Mouse (Mus musculus): ENCODE measurements around the gene Rnf213.
"Not testable (repeated sequence)": the region's sequence is repeated elsewhere in the genome, so short reads cannot be mapped to it uniquely, and the experiment has no call there.

The Rnf213 gene

GRCm38 (mm10) chr11:119392800-119393482, at the start of gene Rnf213:
TSS of gene Rnf213 (plus strand) at chr11:119393100.
- in situ Hi-C loops (cut with MboI; ENCODE audit: unreplicated experiment in 2 of 2), result no loop called here

DNA sequence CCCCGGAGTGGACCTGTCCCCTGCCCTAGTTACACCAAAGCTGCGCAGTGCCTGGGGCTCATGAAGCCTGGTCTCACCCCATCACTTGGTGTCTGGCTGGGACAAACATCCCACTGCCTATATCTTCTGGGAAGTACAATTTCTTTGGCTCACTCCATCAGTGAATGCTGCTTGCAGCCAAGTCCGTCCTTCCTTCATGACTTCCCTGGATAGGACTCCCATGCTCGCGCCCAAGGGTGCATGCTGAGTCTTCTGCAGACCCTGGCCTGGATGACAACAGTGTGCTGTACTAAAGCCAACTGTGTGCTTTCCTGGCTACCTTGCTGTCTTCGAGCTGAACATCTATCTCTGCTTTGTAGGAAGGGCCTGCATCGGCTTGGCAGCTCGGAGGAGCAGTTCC, 48.7 kb upstream of the Rnf213 start:
- in situ Hi-C loops (cut with MboI; ENCODE audit: unreplicated experiment in 2 of 2), result loop anchor here (5.0 to 10.0 kb wide), 4 partner anchors 58 to 561 kb away; partner anchors contain the start of gene Endov (in 1 of the 2)

GRCm38 (mm10) chr11:119344865-119345264, 48.0 kb upstream of the Rnf213 start:
- in situ Hi-C loops (cut with MboI; ENCODE audit: unreplicated experiment in 2 of 2), result loop anchor here (5.0 to 10.0 kb wide), 4 partner anchors 57 to 560 kb away; partner anchors contain the start of gene Endov (in 1 of the 2)

- in situ Hi-C loops (cut with MboI; ENCODE audit: unreplicated experiment in 2 of 2), result loop anchor here in 1 of 2 experiments (10.0 kb wide), 1 partner anchor 558 kb away; no protein-coding TSS in a partner anchor
Observed at GRCm38 (mm10) chr11:119347125-119347524, 45.8 kb upstream of the Rnf213 start.

DNA sequence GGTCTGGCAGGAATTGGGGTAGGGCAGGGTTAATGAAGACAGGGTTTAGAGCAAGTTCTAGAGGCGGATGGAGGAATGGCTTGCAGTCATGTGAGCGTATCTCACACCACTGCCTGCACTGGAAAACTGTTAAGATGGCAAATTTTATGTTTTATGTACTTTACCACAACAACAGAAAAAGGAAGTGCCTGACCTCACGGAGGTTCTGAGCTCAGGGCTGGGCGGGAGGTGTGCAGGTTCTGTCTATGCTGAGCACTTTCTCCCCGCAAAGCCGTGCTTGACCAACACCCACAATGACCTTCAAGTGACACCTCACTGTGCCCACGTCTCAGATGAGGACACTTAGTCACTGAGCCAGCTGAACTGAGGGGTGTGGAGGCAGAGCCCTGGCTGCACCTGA, 40.8 kb upstream of the Rnf213 start:
- in situ Hi-C loops (cut with MboI; ENCODE audit: unreplicated experiment in 2 of 2), result no loop called here

GRCm38 (mm10) chr11:119353946-119354345, 39.0 kb upstream of the Rnf213 start:
- in situ Hi-C loops (cut with MboI; ENCODE audit: unreplicated experiment in 2 of 2), result no loop called here

DNA sequence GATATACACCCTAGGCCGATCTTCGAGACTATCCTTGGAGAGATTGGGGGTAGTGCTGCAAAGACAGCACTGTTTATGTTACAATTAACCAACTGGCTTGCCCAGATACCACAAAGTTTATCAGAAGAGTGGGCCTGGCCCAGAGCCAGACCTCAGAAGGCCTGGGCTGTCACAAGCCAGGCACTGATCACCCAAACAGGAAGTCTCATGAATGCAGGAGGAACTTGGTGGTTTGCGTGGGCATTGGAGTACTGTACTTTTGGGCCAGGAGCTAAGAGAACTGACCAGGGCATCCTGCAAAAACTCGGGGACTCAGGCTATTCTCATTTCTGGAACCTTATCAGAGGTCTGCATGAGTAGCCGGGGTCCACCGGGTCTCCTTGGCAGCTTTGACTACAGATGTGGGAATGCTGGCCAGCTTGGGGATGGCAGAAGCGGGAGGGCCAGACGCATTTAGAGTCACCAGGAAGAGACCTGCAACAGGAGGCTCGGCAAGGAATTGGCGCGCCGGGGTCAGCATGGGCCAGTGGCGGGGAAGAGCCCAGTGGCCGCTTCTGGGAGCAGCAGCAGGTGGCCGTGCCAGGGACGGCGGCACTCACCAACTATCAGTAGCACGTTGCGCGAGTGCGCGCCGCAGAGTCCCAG, 38.0 kb upstream of the Rnf213 start:
- in situ Hi-C loops (cut with MboI; ENCODE audit: unreplicated experiment in 2 of 2), result no loop called here

- in situ Hi-C loops (cut with MboI; ENCODE audit: unreplicated experiment in 2 of 2), result no loop called here
Observed at GRCm38 (mm10) chr11:119355443-119356385, 37.2 kb upstream of the Rnf213 start, which contains the start of the genes Sgsh and Slc26a11. TSS of gene Sgsh (minus strand) at chr11:119355536. TSS of gene Slc26a11 (plus strand) at chr11:119355557.

GRCm38 (mm10) chr11:119359089-119359488, 33.8 kb upstream of the Rnf213 start:
- in situ Hi-C loops (cut with MboI; ENCODE audit: unreplicated experiment in 2 of 2), result no loop called here

- in situ Hi-C loops (cut with MboI; ENCODE audit: unreplicated experiment in 2 of 2), result no loop called here
Observed at GRCm38 (mm10) chr11:119362769-119363533, 29.9 kb upstream of the Rnf213 start.

DNA sequence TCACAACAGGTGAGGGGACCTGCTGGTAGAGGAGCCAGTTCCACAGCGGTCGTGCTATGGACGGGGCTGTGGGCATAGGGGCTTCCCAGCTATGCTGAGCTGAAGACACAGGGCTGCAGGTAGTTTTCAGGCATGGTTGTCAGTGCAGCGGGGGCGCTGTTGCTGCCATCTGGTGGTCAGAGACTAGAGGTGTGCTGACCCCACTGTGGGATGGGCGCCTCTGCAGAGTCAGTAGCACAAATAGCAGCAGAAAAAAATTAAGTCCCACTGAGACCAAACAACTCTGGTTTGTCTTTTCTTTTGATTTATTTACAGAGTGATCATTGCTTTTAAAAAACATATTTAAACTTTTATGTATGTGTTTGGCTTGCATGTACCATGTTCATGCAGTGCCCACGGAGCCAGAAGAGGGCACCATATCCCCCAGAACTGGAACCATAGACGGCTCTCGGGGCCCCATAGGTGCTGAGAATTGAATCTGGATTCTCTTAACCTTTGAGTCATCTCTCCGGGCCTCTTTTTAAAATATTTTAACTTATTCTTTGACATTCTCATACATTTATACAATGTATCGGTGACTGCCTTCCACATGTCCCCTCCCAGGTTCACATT, 29.3 kb upstream of the Rnf213 start:
- in situ Hi-C loops (cut with MboI; ENCODE audit: unreplicated experiment in 2 of 2), result no loop called here

DNA sequence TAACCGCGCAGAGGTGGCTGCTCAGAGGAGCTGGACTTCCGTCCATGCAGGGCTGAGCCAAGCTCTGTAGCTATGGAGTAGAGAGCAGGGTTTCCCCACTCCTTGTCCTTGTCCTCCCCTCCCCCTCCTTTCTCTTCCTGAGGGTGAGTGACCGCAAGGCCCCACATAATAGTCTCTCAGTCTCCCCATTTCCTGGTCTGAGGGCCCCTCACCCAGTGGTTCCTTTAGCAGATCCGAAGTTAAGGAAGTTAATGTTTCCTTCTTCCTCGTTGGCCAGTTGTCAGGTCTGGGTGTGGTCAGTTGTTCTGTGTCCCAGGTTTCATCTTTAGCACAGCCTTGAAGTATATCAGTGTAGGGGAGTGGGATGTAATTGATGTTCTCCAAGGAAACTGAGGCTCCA, 17.5 kb upstream of the Rnf213 start:
- in situ Hi-C loops (cut with MboI; ENCODE audit: unreplicated experiment in 2 of 2), result no loop called here

GRCm38 (mm10) chr11:119377326-119377725, 15.6 kb upstream of the Rnf213 start:
- in situ Hi-C loops (cut with MboI; ENCODE audit: unreplicated experiment in 2 of 2), result no loop called here

- in situ Hi-C loops (cut with MboI; ENCODE audit: unreplicated experiment in 2 of 2), result no loop called here
Observed at GRCm38 (mm10) chr11:119378551-119378950, 14.3 kb upstream of the Rnf213 start.

DNA sequence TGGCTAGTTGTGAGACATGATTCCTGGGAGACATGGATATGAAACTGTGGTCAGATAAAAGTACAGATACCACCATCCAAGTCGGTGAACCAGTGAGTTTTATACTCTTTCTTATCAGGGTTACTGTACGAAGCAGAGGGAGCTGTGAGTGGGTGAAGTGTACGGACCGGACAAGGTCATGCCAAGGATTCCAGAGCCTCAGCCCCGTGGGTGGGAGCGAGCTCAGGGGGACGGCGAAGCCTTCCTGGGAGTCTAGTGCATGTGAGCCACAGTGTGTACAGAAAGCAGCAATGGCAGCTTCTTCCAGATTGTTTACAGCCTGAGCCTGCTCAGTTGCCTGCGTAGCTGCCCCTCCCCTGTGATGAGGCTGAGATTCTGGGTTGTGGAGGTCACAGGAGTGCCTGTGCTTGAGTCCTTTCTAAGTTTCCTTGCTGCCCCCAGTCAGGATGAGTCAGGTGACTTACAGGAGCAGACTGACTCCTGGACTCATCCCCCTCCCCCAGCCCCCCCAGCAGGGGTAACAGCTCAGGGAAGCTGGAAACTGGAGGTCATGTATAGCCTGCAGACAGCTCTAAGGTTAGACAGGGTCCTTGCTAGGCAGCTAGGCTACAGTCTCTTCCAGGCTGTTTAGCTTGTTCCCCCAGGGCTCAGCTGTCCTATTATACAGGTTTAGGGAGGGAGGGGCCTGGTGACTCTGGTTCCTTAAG, 11.1 kb upstream of the Rnf213 start:
- in situ Hi-C loops (cut with MboI; ENCODE audit: unreplicated experiment in 2 of 2), result no loop called here

DNA sequence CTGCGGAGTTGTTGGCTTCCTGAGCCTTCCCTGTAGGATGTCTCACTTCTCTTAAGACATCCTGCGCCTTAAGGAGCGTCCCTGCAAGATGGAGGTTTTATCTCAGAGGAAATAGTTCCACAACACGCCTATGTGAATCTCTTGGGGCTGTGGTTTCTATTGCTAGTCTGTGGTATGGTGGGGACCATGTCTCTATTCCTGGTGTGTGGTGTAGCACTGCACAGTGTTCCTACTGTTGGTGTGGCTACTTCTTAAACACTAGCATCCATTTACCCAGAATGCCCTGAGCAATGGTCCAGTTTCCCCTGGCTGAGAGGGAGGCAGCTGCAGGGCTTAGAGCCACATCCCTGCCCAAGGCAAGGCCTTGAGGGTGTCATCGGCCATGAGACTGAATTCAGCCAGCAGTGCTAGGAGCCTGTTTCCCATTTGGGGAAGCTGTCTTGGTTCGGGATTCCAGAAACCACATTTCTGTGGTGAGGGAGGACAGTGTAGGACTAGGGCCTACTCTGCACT, 10.5 kb upstream of the Rnf213 start:
- in situ Hi-C loops (cut with MboI; ENCODE audit: unreplicated experiment in 2 of 2), result no loop called here

DNA sequence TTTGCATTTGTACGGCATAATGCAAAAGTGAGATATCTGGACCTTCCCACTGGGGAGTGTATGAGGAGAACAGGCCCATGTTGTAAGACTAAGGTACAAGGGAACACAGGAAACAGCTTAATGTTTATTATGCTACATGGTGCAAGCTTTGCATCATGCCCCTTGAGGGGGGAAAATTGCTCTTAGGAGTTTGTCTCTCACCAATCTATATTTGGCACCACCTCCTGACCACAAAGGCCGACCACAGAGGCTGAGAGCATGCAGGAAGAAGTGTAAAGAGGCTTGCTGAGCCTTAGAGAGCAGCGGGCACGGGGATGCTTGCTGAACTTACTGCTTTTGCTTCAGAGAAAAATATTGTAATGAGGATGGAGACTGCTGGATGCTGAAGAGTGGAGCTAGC, 8.0 kb upstream of the Rnf213 start:
- in situ Hi-C loops (cut with MboI; ENCODE audit: unreplicated experiment in 2 of 2), result no loop called here

GRCm38 (mm10) chr11:119386306-119386705, 6.6 kb upstream of the Rnf213 start:
- in situ Hi-C loops (cut with MboI; ENCODE audit: unreplicated experiment in 2 of 2), result no loop called here

GRCm38 (mm10) chr11:119387273-119387672, 5.6 kb upstream of the Rnf213 start:
- in situ Hi-C loops (cut with MboI; ENCODE audit: unreplicated experiment in 2 of 2), result not testable (repeated sequence)

Measured in v-Abl transformed pro-B cells (cell line).